Mouse (Mus musculus): ENCODE data around the gene 2610028H24Rik. TPM values are rescaled to one million over a fixed set of nuclear protein-coding genes. Genes with fewer than 3 reads are reported as not detected.

The 2610028H24Rik gene
- total and polyA plus RNA-seq, 3 experiments: 0.10 to 0.15 TPM; not detected in 1

GRCm38 (mm10) chr10:76455289-76455688 lies 6.4 kb downstream of the 2610028H24Rik start:
- H3K27ac ChIP-seq (ENCODE audit: control insufficient read depth, low read depth, low read length): no peak overlapping the region
- no peaks in the 10 kb centered on the region for H3K27me3 ChIP-seq (ENCODE audit: control insufficient read depth in 1 of 2, insufficient read depth in 2 of 2, low read length in 2 of 2)
- no peaks in the 10 kb centered on the region for H3K79me2 ChIP-seq (ENCODE audit: control insufficient read depth, insufficient read depth, low read length, poor library complexity)
- H3K4me1 ChIP-seq (ENCODE audit: control insufficient read depth in 1 of 2, insufficient read depth in 2 of 2, low read length in 2 of 2): no peaks in the 10 kb centered on the region; a peak in 2 of 4 replicates
- TF ChIP-seq RAD21 (IDR thresholded peaks at IDR 0.05; ENCODE audit: low read depth, low read length) (peak; percentile 63), ZC3H11A (IDR thresholded peaks at IDR 0.05; ENCODE audit: low read depth, low read length) (peak; percentile 48; the same call in 1 of the 2 replicates), CTCF (IDR thresholded peaks at IDR 0.05 in 2 of 3, conservative IDR thresholded peaks at IDR 0.05 in 1 of 3; ENCODE audit: control insufficient read depth in 1 of 3, insufficient read depth in 1 of 3, low read depth in 2 of 3, low read length in 3 of 3, poor library complexity in 1 of 3, severe bottlenecking in 1 of 3) (peak; percentile 81 to 84 (median 83)), USF2 (IDR thresholded peaks at IDR 0.05; ENCODE audit: borderline replicate concordance in 1 of 2, insufficient read depth in 1 of 2, low read depth in 1 of 2, low read length in 2 of 2) (no peak), SMC3 (IDR thresholded peaks at IDR 0.05; ENCODE audit: low read depth, low read length) (peak; percentile 89)
- H3K9ac ChIP-seq (ENCODE audit: control insufficient read depth, low read depth, low read length, poor library complexity, severe bottlenecking): no peak overlapping the region
- peak; percentile 77 for DNase-seq (ENCODE audit: low read depth, low spot score)
- H3K9me3 ChIP-seq (replicated peaks; ENCODE audit: insufficient read depth, low read length): no peaks in the 10 kb centered on the region
- no peaks in the 10 kb centered on the region for H3K36me3 ChIP-seq (ENCODE audit: control insufficient read depth in 1 of 2, insufficient read depth in 2 of 2, low read length in 2 of 2)
- H3K4me3 ChIP-seq (ENCODE audit: control insufficient read depth in 1 of 2, insufficient read depth in 1 of 2, low read depth in 2 of 2, low read length in 2 of 2): no peak overlapping the region

- TF ChIP-seq POLR2AphosphoS5 (IDR thresholded peaks at IDR 0.05; ENCODE audit: borderline replicate concordance, low read depth, low read length): no peak
- TF ChIP-seq EP300 (IDR thresholded peaks at IDR 0.05; ENCODE audit: low read depth in 1 of 2, low read length in 2 of 2): no peak
- no peak for TF ChIP-seq MXI1 (IDR thresholded peaks at IDR 0.05; ENCODE audit: low read depth, low read length)
- no peak for TF ChIP-seq TCF12 (IDR thresholded peaks at IDR 0.05; ENCODE audit: low read depth, low read length)
- no peak for TF ChIP-seq HCFC1 (IDR thresholded peaks at IDR 0.05; ENCODE audit: low read depth, low read length)
- TF ChIP-seq MAFK (IDR thresholded peaks at IDR 0.05; ENCODE audit: borderline replicate concordance, low read depth, low read length): no peak
- TF ChIP-seq CHD2 (IDR thresholded peaks at IDR 0.05; ENCODE audit: low read length): no peak
- TF ChIP-seq RAD21 (IDR thresholded peaks at IDR 0.05; ENCODE audit: low read depth, low read length): no peak
- no peak for TF ChIP-seq MYB (IDR thresholded peaks at IDR 0.05; ENCODE audit: low read depth, low read length)
- no peak for DNase-seq (ENCODE audit: low read depth, low spot score)
- Histone ChIP-seq H3K36me3 (ENCODE audit: control insufficient read depth in 1 of 2, insufficient read depth in 2 of 2, low read length in 2 of 2) (no peaks in the 10 kb centered on the region), H3K27ac (ENCODE audit: control insufficient read depth, low read depth, low read length) (no peak overlapping the region), H3K4me1 (ENCODE audit: control insufficient read depth in 1 of 2, insufficient read depth in 2 of 2, low read length in 2 of 2) (no peaks in the 10 kb centered on the region), H3K27me3 (ENCODE audit: control insufficient read depth in 1 of 2, insufficient read depth in 2 of 2, low read length in 2 of 2) (no peaks in the 10 kb centered on the region), H3K9me3 (replicated peaks; ENCODE audit: insufficient read depth, low read length) (no peaks in the 10 kb centered on the region), H3K4me3 (ENCODE audit: control insufficient read depth in 1 of 2, insufficient read depth in 1 of 2, low read depth in 2 of 2, low read length in 2 of 2) (no peak overlapping the region), H3K79me2 (ENCODE audit: control insufficient read depth, insufficient read depth, low read length, poor library complexity) (no peaks in the 10 kb centered on the region), H3K9ac (ENCODE audit: control insufficient read depth, low read depth, low read length, poor library complexity, severe bottlenecking) (no peak overlapping the region)
These were observed 12.4 kb downstream of the 2610028H24Rik start for GRCm38 (mm10) chr10:76461255-76461654.

- no peak overlapping the region for H3K27ac ChIP-seq (ENCODE audit: control insufficient read depth, low read depth, low read length)
- H3K9me3 ChIP-seq (replicated peaks; ENCODE audit: insufficient read depth, low read length): no peaks in the 10 kb centered on the region
- no peaks in the 10 kb centered on the region for H3K79me2 ChIP-seq (ENCODE audit: control insufficient read depth, insufficient read depth, low read length, poor library complexity)
- TF ChIP-seq ZMIZ1 (IDR thresholded peaks at IDR 0.05; ENCODE audit: low read depth, low read length): no peak
- no peak for TF ChIP-seq KAT2A (conservative IDR thresholded peaks at IDR 0.05; ENCODE audit: low read depth, low read length)
- no peak for TF ChIP-seq GATA1 (IDR thresholded peaks at IDR 0.05; ENCODE audit: low read depth, low read length)
- TF ChIP-seq ELF1 (IDR thresholded peaks at IDR 0.05; ENCODE audit: low read depth, low read length): no peak
- no peak for TF ChIP-seq MAX (IDR thresholded peaks at IDR 0.05; ENCODE audit: low read length)
- TF ChIP-seq TBP (IDR thresholded peaks at IDR 0.05; ENCODE audit: low read depth, low read length): no peak
- no peak for TF ChIP-seq POLR2AphosphoS5 (IDR thresholded peaks at IDR 0.05; ENCODE audit: borderline replicate concordance, low read depth, low read length)
- TF ChIP-seq RCOR1 (IDR thresholded peaks at IDR 0.05; ENCODE audit: low read depth, low read length): no peak
- no peak for TF ChIP-seq MAZ (IDR thresholded peaks at IDR 0.05; ENCODE audit: low read depth, low read length)
- no peak for TF ChIP-seq CTCF (IDR thresholded peaks at IDR 0.05 in 2 of 3, conservative IDR thresholded peaks at IDR 0.05 in 1 of 3; ENCODE audit: control insufficient read depth in 1 of 3, insufficient read depth in 1 of 3, low read depth in 2 of 3, low read length in 3 of 3, poor library complexity in 1 of 3, severe bottlenecking in 1 of 3)
- TF ChIP-seq NELFE (IDR thresholded peaks at IDR 0.05; ENCODE audit: low read depth, low read length): no peak
- no peak for TF ChIP-seq MYB (IDR thresholded peaks at IDR 0.05; ENCODE audit: low read depth, low read length)
- no peak for TF ChIP-seq EP300 (IDR thresholded peaks at IDR 0.05; ENCODE audit: low read depth in 1 of 2, low read length in 2 of 2)
- no peak for TF ChIP-seq UBTF (IDR thresholded peaks at IDR 0.05; ENCODE audit: borderline replicate concordance, insufficient read depth, low read depth, low read length)
- TF ChIP-seq MEF2A (IDR thresholded peaks at IDR 0.05; ENCODE audit: extremely low read depth, insufficient replicate concordance, low read depth, low read length, poor library complexity, severe bottlenecking): no peak
- no peak for TF ChIP-seq CHD2 (IDR thresholded peaks at IDR 0.05; ENCODE audit: low read length)
- no peak for DNase-seq (ENCODE audit: low read depth, low spot score)
- H3K4me1 ChIP-seq (ENCODE audit: control insufficient read depth in 1 of 2, insufficient read depth in 2 of 2, low read length in 2 of 2): no peaks in the 10 kb centered on the region
- H3K9ac ChIP-seq (ENCODE audit: control insufficient read depth, low read depth, low read length, poor library complexity, severe bottlenecking): no peak overlapping the region
- H3K27me3 ChIP-seq (ENCODE audit: control insufficient read depth in 1 of 2, insufficient read depth in 2 of 2, low read length in 2 of 2): no peaks in the 10 kb centered on the region
- no peaks in the 10 kb centered on the region for H3K36me3 ChIP-seq (ENCODE audit: control insufficient read depth in 1 of 2, insufficient read depth in 2 of 2, low read length in 2 of 2)
- no peak overlapping the region for H3K4me3 ChIP-seq (ENCODE audit: control insufficient read depth in 1 of 2, insufficient read depth in 1 of 2, low read depth in 2 of 2, low read length in 2 of 2)
These were observed 13.4 kb downstream of the 2610028H24Rik start for GRCm38 (mm10) chr10:76462312-76462711.

Data from MEL (cell line).